Mouse (Mus musculus) midbrain, embryonic 12.5 days (tissue): ENCODE measurements around the gene Arid2. TPM values are rescaled to one million over a fixed set of nuclear protein-coding genes. Genes with fewer than 3 reads are reported as not detected.
"Not testable (repeated sequence)": the region's sequence is repeated elsewhere in the genome, so short reads cannot be mapped to it uniquely, and the experiment has no call there.

Experiments used
- ATAC-seq: fragments of 200-750 bp; cut with Nextera tagmentation; 2 replicates; pipeline ENCODE4 v1.8.0; 2017; ENCODE audit warnings: low read depth, moderate TSS enrichment, moderate library complexity; ENCODE audit not compliant: low FRiP score
- H3K27ac ChIP-seq: fragments of 300-500 bp; sonication (generic); replicated peaks from 2 replicates; pipeline ENCODE4 v1.5.1; 2016; ENCODE audit warnings: mild to moderate bottlenecking
- H3K27me3 ChIP-seq: fragments of 300-500 bp; sonication (generic); 2 replicates; pipeline ENCODE4 v1.6.1; 2016; ENCODE audit warnings: mild to moderate bottlenecking
- H3K36me3 ChIP-seq: fragments of 300-500 bp; sonication (generic); 2 replicates; pipeline ENCODE4 v1.6.1; 2016
- H3K4me1 ChIP-seq: fragments of 300-500 bp; sonication (generic); 2 replicates; pipeline ENCODE4 v1.6.1; 2016
- H3K4me2 ChIP-seq: fragments of 300-500 bp; sonication (generic); replicated peaks from 2 replicates; pipeline ENCODE4 v1.6.1; 2016; ENCODE audit warnings: mild to moderate bottlenecking, moderate library complexity
- H3K4me3 ChIP-seq: fragments of 300-500 bp; sonication (generic); 2 replicates; pipeline ENCODE4 v1.5.1; 2016; ENCODE audit warnings: mild to moderate bottlenecking
- H3K9ac ChIP-seq: fragments of 300-500 bp; sonication (generic); replicated peaks from 2 replicates; pipeline ENCODE4 v1.6.1; 2016; ENCODE audit warnings: mild to moderate bottlenecking, moderate library complexity
- H3K9me3 ChIP-seq: fragments of 300-500 bp; sonication (generic); 2 replicates; pipeline ENCODE4 v1.6.1; 2016; ENCODE audit warnings: mild to moderate bottlenecking
- WGBS: fragments of 180-500 bp; shearing (Covaris S2); methylation state at CpG from one replicate; pipeline ENCODE4 v1.1.7; 2016; 5-methylcytosine and 5-hydroxymethylcytosine counted together
- polyA plus RNA-seq: library from polyadenylated mRNA; unstranded; fragments of >200 nt; fragmentation: Nextera tagmentation; extraction: Ambion mirVana; gene quantifications from 2 replicates; pipeline ENCODE4 v1.2.1, GENCODE M21; 2016

Arid2 gene
- polyA plus RNA-seq, 1 experiment from 2014 or later, result 35.1 TPM

- no peak overlapping the region for H3K9ac ChIP-seq
- no peaks in the 10 kb centered on the region for H3K27me3 ChIP-seq
- no peak overlapping the region for H3K4me3 ChIP-seq
- no peak overlapping the region; the same call in 1 of the 2 replicates for H3K27ac ChIP-seq
- no peak for ATAC-seq
- H3K4me1 ChIP-seq, result peaks cover 5% of the 10 kb centered on the region
- H3K4me2 ChIP-seq, result no peak overlapping the region
- WGBS, result 89% methylated on average over 7 of the region's 7 CpGs
- H3K9me3 ChIP-seq, result no peaks in the 10 kb centered on the region
- peaks cover 10% of the 10 kb centered on the region for H3K36me3 ChIP-seq
Measured at GRCm38 (mm10) chr15:96325726-96326328, 38.5 kb downstream of the Arid2 start.

DNA sequence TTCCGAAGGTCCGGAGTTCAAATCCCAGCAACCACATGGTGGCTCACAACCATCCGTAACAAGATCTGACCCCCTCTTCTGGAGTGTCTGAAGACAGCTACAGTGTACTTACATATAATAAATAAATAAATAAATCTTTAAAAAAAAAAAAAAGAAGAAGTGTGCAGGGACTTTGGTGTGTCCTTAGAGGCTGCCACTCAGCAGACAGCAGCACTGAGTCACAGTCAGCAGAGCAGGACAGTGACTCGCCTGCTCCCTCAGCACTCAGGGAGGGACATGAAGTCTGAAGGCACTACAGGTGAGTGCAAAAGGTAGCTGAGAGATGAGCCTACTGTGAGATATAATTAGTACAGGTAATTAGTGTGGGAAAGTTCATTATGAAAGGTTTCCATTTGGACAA, 41.4 kb downstream of the Arid2 start:
- not testable (repeated sequence) for H3K4me2 ChIP-seq, H3K4me3 ChIP-seq, H3K27ac ChIP-seq, H3K27me3 ChIP-seq, H3K9ac ChIP-seq, ATAC-seq, H3K9me3 ChIP-seq, H3K36me3 ChIP-seq
- 90% methylated on average over 4 of the region's 4 CpGs for WGBS
- H3K4me1 ChIP-seq, result peaks cover 13% of the 10 kb centered on the region

GRCm38 (mm10) chr15:96330536-96330935, 43.2 kb downstream of the Arid2 start:
- Histone ChIP-seq H3K4me3 (no peak overlapping the region), H3K27ac (no peak overlapping the region), H3K4me1 (peaks cover 10% of the 10 kb centered on the region), H3K9me3 (no peaks in the 10 kb centered on the region), H3K4me2 (no peak overlapping the region), H3K36me3 (peaks cover 5% of the 10 kb centered on the region), H3K9ac (no peak overlapping the region), H3K27me3 (no peaks in the 10 kb centered on the region)
- 79% methylated on average over 3 of the region's 3 CpGs for WGBS
- no peak for ATAC-seq

DNA sequence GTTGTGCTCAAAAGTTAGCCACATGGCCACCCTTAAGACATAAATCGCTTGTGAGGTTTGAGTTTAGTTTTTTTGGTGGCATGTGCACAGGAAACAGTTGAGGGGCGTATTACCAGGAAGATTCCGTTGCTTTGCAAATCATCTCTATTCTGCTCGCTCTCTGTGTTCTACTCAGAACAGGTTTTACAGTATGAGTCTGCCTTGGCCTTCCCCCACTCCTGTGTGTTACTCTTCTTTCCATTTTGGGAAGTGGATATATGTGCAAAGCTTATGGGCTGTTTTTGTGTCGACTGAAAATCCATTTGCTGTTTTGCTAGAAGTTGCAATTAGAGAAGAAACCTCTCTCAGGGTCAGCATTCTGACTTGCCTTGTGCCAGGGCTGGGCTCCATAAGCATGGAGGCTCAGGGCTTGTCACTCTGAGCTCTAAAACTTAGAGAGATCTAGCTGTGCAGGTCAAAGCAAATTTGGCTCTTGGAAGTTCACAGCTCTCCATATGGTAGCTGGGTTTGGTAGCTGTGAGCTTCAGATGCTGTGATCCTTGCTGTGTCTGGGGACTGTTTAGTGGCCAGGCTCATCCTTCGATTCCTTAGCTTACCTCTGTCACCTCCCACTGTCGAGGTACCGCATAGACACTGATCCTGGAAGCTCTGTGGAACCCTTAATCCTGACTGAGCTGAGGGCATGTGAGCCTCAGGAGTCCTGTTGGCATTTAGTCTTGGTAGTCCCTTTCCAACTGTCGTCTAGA, 45.3 kb downstream of the Arid2 start:
- no peaks in the 10 kb centered on the region for H3K36me3 ChIP-seq
- no peak for ATAC-seq
- H3K4me3 ChIP-seq, result no peak overlapping the region
- H3K27ac ChIP-seq, result peak overlapping the region; percentile 46
- H3K9me3 ChIP-seq, result no peaks in the 10 kb centered on the region
- no peak overlapping the region for H3K4me2 ChIP-seq
- no peaks in the 10 kb centered on the region for H3K27me3 ChIP-seq
- H3K4me1 ChIP-seq, result peaks cover 8% of the 10 kb centered on the region; the same call in 1 of the 2 replicates
- WGBS, result 84% methylated on average over 9 of the region's 9 CpGs
- no peak overlapping the region for H3K9ac ChIP-seq

GRCm38 (mm10) chr15:96333350-96333749, 46.0 kb downstream of the Arid2 start:
- WGBS, result 61% methylated on average over 5 of the region's 5 CpGs
- Histone ChIP-seq H3K27ac (peak overlapping the region; percentile 46), H3K9me3 (no peaks in the 10 kb centered on the region), H3K9ac (no peak overlapping the region), H3K4me3 (no peak overlapping the region), H3K27me3 (no peaks in the 10 kb centered on the region), H3K4me2 (no peak overlapping the region), H3K4me1 (peaks cover 8% of the 10 kb centered on the region; the same call in 1 of the 2 replicates), H3K36me3 (no peaks in the 10 kb centered on the region)
- ATAC-seq, result no peak

- H3K9me3 ChIP-seq, result no peaks in the 10 kb centered on the region
- H3K27me3 ChIP-seq, result no peaks in the 10 kb centered on the region
- 96% methylated on average over 2 of the region's 2 CpGs for WGBS
- no peak overlapping the region for H3K4me2 ChIP-seq
- H3K4me3 ChIP-seq, result no peak overlapping the region
- H3K4me1 ChIP-seq, result no peaks in the 10 kb centered on the region
- no peaks in the 10 kb centered on the region for H3K36me3 ChIP-seq
- H3K27ac ChIP-seq, result no peak overlapping the region
- no peak for ATAC-seq
- no peak overlapping the region for H3K9ac ChIP-seq
Measured at GRCm38 (mm10) chr15:96340924-96341323, 53.6 kb downstream of the Arid2 start.

DNA sequence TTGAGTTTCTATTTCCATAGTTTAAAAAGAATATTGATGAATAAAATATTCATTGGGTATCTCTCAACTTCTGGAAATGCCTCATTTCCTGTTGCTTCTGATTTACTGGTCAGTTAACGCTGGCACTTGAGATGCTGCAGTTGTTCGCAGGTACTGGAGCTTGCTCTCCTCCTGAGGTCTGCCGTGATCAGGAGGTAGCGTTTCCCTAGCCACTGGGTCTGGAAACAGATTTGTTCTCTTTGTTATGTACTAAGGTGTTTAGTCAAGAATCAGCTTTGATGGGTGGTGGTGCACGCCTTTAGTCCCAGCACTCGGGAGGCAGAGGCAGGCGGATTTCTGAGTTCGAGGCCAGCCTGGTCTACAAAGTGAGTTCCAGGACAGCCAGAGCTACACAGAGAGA, 54.8 kb downstream of the Arid2 start:
- no peak for ATAC-seq
- H3K4me2 ChIP-seq, result no peak overlapping the region
- no peaks in the 10 kb centered on the region for H3K4me1 ChIP-seq
- 96% methylated on average over 8 of the region's 8 CpGs for WGBS
- no peak overlapping the region for H3K27ac ChIP-seq
- no peak overlapping the region for H3K4me3 ChIP-seq
- H3K36me3 ChIP-seq, result no peaks in the 10 kb centered on the region
- no peaks in the 10 kb centered on the region for H3K27me3 ChIP-seq
- H3K9me3 ChIP-seq, result no peaks in the 10 kb centered on the region
- no peak overlapping the region for H3K9ac ChIP-seq

DNA sequence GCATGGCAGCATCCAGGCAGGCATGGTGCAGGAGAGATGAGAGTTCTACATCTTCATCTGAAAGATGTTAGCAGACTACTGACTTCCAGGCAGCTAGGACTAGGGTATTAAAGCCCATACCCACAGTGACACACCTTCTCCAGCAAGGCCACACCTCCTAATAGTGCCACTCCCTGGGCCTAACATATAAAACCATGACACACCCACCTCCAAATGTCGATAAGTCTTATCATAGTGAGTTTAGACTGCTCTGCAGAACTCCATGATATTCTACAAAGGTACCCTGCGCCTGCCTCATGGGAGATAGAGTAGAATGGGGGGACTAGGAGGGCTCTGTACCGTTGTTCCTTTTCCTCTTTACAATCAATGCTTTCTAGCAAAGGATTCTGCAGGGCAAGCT, 55.6 kb downstream of the Arid2 start:
- Histone ChIP-seq H3K4me1 (no peaks in the 10 kb centered on the region), H3K9ac (no peak overlapping the region), H3K4me3 (no peak overlapping the region), H3K4me2 (no peak overlapping the region), H3K9me3 (no peaks in the 10 kb centered on the region), H3K27me3 (no peaks in the 10 kb centered on the region), H3K36me3 (no peaks in the 10 kb centered on the region), H3K27ac (no peak overlapping the region)
- no peak for ATAC-seq
- 86% methylated on average over 3 of the region's 3 CpGs for WGBS

DNA sequence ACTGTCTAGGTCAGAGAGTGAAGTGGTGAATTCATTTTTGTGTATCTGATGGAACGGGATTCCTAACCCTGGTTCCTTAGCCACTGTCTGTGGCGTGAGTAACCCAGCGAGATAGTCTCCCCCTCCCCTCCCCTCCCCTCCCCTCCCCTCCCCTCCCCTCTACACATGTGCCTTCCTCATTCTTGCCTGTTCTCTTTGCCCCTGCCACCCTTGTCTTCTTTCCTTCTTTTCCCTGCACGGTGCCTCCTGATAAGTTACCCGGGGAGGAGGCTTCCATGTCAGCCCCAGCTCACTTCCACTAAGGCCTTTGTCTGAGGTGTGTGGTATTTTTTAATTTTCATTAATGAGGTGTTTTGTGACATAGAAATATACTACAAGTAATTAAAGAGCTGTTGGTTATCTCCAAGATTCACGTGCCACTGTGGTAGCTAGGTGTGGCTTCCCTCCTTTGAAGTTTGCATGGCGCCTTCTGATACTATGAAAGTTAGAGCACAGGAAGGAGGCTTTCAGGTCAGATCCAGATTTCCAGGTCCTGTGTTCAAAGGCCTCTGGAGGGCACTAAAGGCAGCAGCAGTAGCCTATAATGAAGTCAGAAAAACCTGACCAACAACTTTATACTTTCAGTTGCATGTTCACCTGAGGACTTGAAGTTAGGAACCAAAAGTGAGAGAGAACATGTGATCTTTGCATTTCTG, 57.4 kb downstream of the Arid2 start:
- no peak overlapping the region for H3K4me3 ChIP-seq
- no peak for ATAC-seq
- H3K9me3 ChIP-seq, result no peaks in the 10 kb centered on the region
- H3K27me3 ChIP-seq, result no peaks in the 10 kb centered on the region
- WGBS, result 54% methylated on average over 6 of the region's 7 CpGs
- no peak overlapping the region for H3K9ac ChIP-seq
- H3K36me3 ChIP-seq, result 0 out of 2 replicates have a peak, but pooled peaks cover 2% of the 10 kb centered on the region
- no peak overlapping the region for H3K4me2 ChIP-seq
- no peak overlapping the region for H3K27ac ChIP-seq
- H3K4me1 ChIP-seq, result no peaks in the 10 kb centered on the region

- Histone ChIP-seq H3K4me1 (no peaks in the 10 kb centered on the region), H3K27me3 (no peaks in the 10 kb centered on the region), H3K9me3 (no peaks in the 10 kb centered on the region), H3K4me2 (no peak overlapping the region), H3K9ac (no peak overlapping the region), H3K36me3 (peaks cover 8% of the 10 kb centered on the region; the same call in 1 of the 2 replicates), H3K27ac (no peak overlapping the region), H3K4me3 (no peak overlapping the region)
- WGBS, result 90% methylated on average over 6 of the region's 6 CpGs
- ATAC-seq, result no peak
Measured at GRCm38 (mm10) chr15:96345312-96345849, 58.1 kb downstream of the Arid2 start.

DNA sequence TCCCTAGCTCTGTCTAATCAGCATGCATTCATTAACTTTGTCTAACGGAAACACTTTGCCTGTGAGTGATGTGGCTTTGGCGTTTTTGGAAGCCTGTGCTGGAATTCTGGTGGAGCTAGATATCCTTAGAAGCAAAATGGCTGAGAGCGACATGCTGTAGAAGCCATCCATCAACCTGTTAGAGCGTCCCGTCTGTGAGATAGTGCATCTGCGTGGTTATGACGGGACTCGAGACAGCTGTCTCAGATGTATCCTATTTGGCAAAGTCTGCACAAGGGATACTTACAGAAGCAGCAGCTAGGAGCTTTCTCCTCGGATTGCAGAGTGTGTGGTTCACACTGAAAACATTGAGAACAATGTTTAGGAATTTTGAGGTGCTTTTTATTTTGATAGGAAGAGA, 64.1 kb downstream of the Arid2 start:
- WGBS, result 94% methylated on average over 9 of the region's 9 CpGs
- ATAC-seq, result no peak

GRCm38 (mm10) chr15:96358871-96359270, 71.6 kb downstream of the Arid2 start:
- no peak overlapping the region for H3K27ac ChIP-seq
- WGBS, result 92% methylated on average over 6 of the region's 6 CpGs
- no peak for ATAC-seq
- H3K4me3 ChIP-seq, result no peak overlapping the region
- H3K36me3 ChIP-seq, result peaks cover 52% of the 10 kb centered on the region
- H3K9me3 ChIP-seq, result no peaks in the 10 kb centered on the region
- H3K4me1 ChIP-seq, result no peaks in the 10 kb centered on the region
- no peaks in the 10 kb centered on the region for H3K27me3 ChIP-seq
- H3K4me2 ChIP-seq, result no peak overlapping the region
- H3K9ac ChIP-seq, result no peak overlapping the region

More for the DNA sequence above, 64.1 kb downstream of the Arid2 start:
- Histone ChIP-seq H3K9ac (no peak overlapping the region), H3K4me2 (no peak overlapping the region), H3K9me3 (no peaks in the 10 kb centered on the region), H3K27me3 (no peaks in the 10 kb centered on the region), H3K4me3 (no peak overlapping the region), H3K4me1 (no peaks in the 10 kb centered on the region), H3K36me3 (peaks cover 44% of the 10 kb centered on the region), H3K27ac (no peak overlapping the region)
